ENCODE assay signal across 12 mouse cellular contexts in the genomic region with DNA sequence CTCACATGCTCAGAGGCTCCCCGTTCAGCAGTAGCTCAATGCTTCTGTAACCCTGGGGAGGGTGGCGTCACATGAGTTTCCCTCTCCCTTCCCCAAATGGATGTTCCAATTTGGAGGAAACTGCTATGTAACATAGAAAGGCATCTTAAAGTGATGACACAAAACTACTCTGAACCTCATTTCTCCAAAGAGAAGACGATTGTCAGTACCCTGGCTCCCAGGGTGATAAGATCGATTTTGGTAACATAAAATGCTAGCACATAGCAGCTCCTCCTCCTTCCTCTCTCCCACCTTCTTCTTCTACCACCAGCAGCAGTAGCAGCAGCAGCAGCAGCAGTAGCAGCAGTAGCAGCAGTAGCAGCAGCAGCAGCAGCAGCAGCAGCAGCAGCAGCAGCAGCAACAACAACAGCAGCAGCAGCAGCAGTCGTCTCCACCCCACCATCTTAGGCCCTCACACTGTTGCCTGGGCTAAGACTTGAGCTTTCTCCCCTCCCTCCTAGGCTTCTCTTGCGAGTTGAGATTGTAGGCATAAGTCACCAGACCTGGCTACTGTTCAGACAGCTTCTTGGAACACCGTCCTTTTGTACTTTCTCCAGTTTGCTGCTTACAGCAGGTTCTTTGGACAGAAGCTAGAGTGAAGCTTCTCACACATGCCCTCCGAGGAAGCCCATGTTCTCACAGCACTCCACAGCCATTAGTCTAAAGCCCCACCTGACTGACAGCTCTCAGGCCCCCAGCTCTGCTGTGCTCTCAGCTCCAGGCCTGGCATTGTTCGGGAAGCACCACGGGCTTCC.
A peak's percentile ranks its signal among the peaks of the same experiment; 100 is the strongest.
DNase-seq lines count a peak whose midpoint lies in the region; ATAC-seq and TF ChIP-seq lines count a peak whose summit lies in the region.
"Had no signal": no experiment of that assay in that cellular context is flagged by ENCODE, and none has a peak within 500 bp of the region (broad histone marks: within the 10 kb centered on the region; RNA-seq: fewer than 3 reads in every experiment).

No protein-coding gene starts in this region.

- no peak for TF ChIP-seq CTCF in kidney, adult 2 months (conservative IDR thresholded peaks at IDR 0.05; ENCODE audit: insufficient read depth, insufficient read length, low read depth, low read length)
- no peak for TF ChIP-seq CTCF in spleen, adult 2 months (IDR thresholded peaks at IDR 0.05; ENCODE audit: extremely low read depth, insufficient read depth, insufficient read length, insufficient replicate concordance)
- TF ChIP-seq CTCF in stomach, postnatal 0 days (IDR thresholded peaks at IDR 0.05; ENCODE audit: low read depth), result no peak

- DNase-seq in kidney, adult 2 months, result peak; percentile 46
- no peak for DNase-seq in kidney, adult 11 months
- no peak for DNase-seq in spleen, adult 2 months (ENCODE audit: low read depth in 1 of 2, low spot score in 2 of 2)
- DNase-seq in spleen, postnatal 4 days (ENCODE audit: low spot score in 2 of 2), result no peak
- peak; percentile 52 for DNase-seq in hindbrain, embryonic 14.5 days (ENCODE audit: low spot score)
- peak; percentile 40 for DNase-seq in stomach, postnatal 0 days (ENCODE audit: low spot score)
- DNase-seq in thymus, adult 18-20 months, result no peak
- DNase-seq: right cerebral cortex, adult 18-20 months; thymus, adult 2 months had no signal

- no peak overlapping the region for H3K9ac ChIP-seq in hindbrain, embryonic 14.5 days
- no peak overlapping the region for H3K9ac ChIP-seq in stomach, postnatal 0 days (ENCODE audit: low read length)
- H3K9ac ChIP-seq: hindbrain, embryonic 15.5 days; liver, embryonic 12.5 days; midbrain, embryonic 13.5 days had no signal

- H3K9me3 ChIP-seq in hindbrain, embryonic 14.5 days (ENCODE audit: control insufficient read depth, low read length), result no peaks in the 10 kb centered on the region
- H3K9me3 ChIP-seq in stomach, postnatal 0 days (ENCODE audit: control insufficient read depth, low read length), result no peaks in the 10 kb centered on the region
- H3K9me3 ChIP-seq: hindbrain, embryonic 15.5 days; liver, embryonic 12.5 days; midbrain, embryonic 13.5 days had no signal

- no peak overlapping the region for H3K4me3 ChIP-seq in kidney, adult 2 months (ENCODE audit: insufficient read depth, low read depth, low read length)
- no peak overlapping the region for H3K4me3 ChIP-seq in spleen, adult 2 months (ENCODE audit: extremely low read depth, insufficient read depth, insufficient read length)
- H3K4me3 ChIP-seq in hindbrain, embryonic 14.5 days (replicated peaks; ENCODE audit: low read length), result no peak overlapping the region
- H3K4me3 ChIP-seq in stomach, postnatal 0 days (ENCODE audit: low read depth, low read length), result no peak overlapping the region
- H3K4me3 ChIP-seq: hindbrain, embryonic 15.5 days; liver, embryonic 12.5 days; midbrain, embryonic 13.5 days had no signal

- no peak overlapping the region for H3K27ac ChIP-seq in kidney, adult 2 months (ENCODE audit: insufficient read depth, low read depth, low read length)
- H3K27ac ChIP-seq in spleen, adult 2 months (ENCODE audit: insufficient read depth, low read length), result peak overlapping the region; percentile 18
- H3K27ac ChIP-seq in hindbrain, embryonic 14.5 days, result 0 out of 2 replicates have a peak overlapping the region, but pooled peaks have one; percentile 26
- peak overlapping the region; percentile 53; the same call in 1 of the 2 replicates for H3K27ac ChIP-seq in stomach, postnatal 0 days (replicated peaks)
- H3K27ac ChIP-seq: hindbrain, embryonic 15.5 days; liver, embryonic 12.5 days; midbrain, embryonic 13.5 days had no signal

- 0 out of 2 replicates have a peak, but pooled peaks cover 4% of the 10 kb centered on the region for H3K4me1 ChIP-seq in kidney, adult 2 months (ENCODE audit: control insufficient read depth, insufficient read depth, low read length)
- peaks cover 15% of the 10 kb centered on the region; the same call in 1 of the 2 replicates for H3K4me1 ChIP-seq in spleen, adult 2 months (ENCODE audit: control insufficient read depth, insufficient read depth, insufficient read length)
- peaks cover 20% of the 10 kb centered on the region for H3K4me1 ChIP-seq in hindbrain, embryonic 14.5 days (replicated peaks; ENCODE audit: control insufficient read depth, insufficient read depth, low read length)
- H3K4me1 ChIP-seq in stomach, postnatal 0 days (replicated peaks; ENCODE audit: control insufficient read depth, insufficient read depth), result no peaks in the 10 kb centered on the region

- no peaks in the 10 kb centered on the region for H3K27me3 ChIP-seq in kidney, adult 2 months (replicated peaks; ENCODE audit: control insufficient read depth, insufficient read depth, low read length)
- no peaks in the 10 kb centered on the region for H3K27me3 ChIP-seq in spleen, adult 2 months (ENCODE audit: control insufficient read depth, insufficient read depth, low read length)
- no peaks in the 10 kb centered on the region for H3K27me3 ChIP-seq in hindbrain, embryonic 14.5 days (ENCODE audit: control insufficient read depth, insufficient read depth, low read length)
- H3K27me3 ChIP-seq in stomach, postnatal 0 days (ENCODE audit: control insufficient read depth, insufficient read depth, low read length), result no peaks in the 10 kb centered on the region
- H3K27me3 ChIP-seq: hindbrain, embryonic 15.5 days; midbrain, embryonic 13.5 days had no signal

- H3K4me2 ChIP-seq in hindbrain, embryonic 14.5 days (replicated peaks), result no peak overlapping the region
- H3K4me2 ChIP-seq in stomach, postnatal 0 days (replicated peaks; ENCODE audit: low read depth), result no peak overlapping the region
- H3K4me2 ChIP-seq: hindbrain, embryonic 15.5 days; liver, embryonic 12.5 days; midbrain, embryonic 13.5 days had no signal

- no peaks in the 10 kb centered on the region for H3K36me3 ChIP-seq in kidney, adult 2 months (ENCODE audit: control insufficient read depth, insufficient read depth, low read length)
- H3K36me3 ChIP-seq in spleen, adult 2 months (ENCODE audit: control insufficient read depth, insufficient read depth, low read length), result peaks cover 11% of the 10 kb centered on the region
- no peaks in the 10 kb centered on the region for H3K36me3 ChIP-seq in hindbrain, embryonic 14.5 days (replicated peaks; ENCODE audit: control insufficient read depth, insufficient read depth)
- no peaks in the 10 kb centered on the region for H3K36me3 ChIP-seq in stomach, postnatal 0 days (ENCODE audit: control insufficient read depth, insufficient read depth, low read length)
- H3K36me3 ChIP-seq: hindbrain, embryonic 15.5 days; liver, embryonic 12.5 days; midbrain, embryonic 13.5 days had no signal

- no peak for TF ChIP-seq POLR2A in kidney, adult 2 months (IDR thresholded peaks at IDR 0.05; ENCODE audit: low read depth, low read length)
- TF ChIP-seq POLR2A in spleen, adult 2 months (IDR thresholded peaks at IDR 0.05; ENCODE audit: low read depth, low read length), result no peak

- peak; percentile 17; the same call in 1 of the 2 replicates for ATAC-seq in hindbrain, embryonic 14.5 days (ENCODE audit: low FRiP score)
- no peak for ATAC-seq in stomach, postnatal 0 days (ENCODE audit: low FRiP score, low TSS enrichment)
- ATAC-seq: liver, embryonic 12.5 days; midbrain, embryonic 13.5 days had no signal

- WGBS in kidney, adult 2 months, result 51% methylated on average over 10 of the region's 10 CpGs
- 68% methylated on average over 10 of the region's 10 CpGs for WGBS in spleen, adult 2 months
- 52% methylated on average over 10 of the region's 10 CpGs for WGBS in hindbrain, embryonic 14.5 days
- 44% methylated on average over 10 of the region's 10 CpGs for WGBS in stomach, postnatal 0 days

- no peak for TF ChIP-seq EP300 in stomach, postnatal 0 days (optimal IDR thresholded peaks at IDR 0.05)

Comparison
In these comparisons a context has a peak if more than half of its experiments do, and no peak if none do; other contexts are left out.
1. DNase-seq: peak in kidney, adult 2 months (single experiment), hindbrain, embryonic 14.5 days (single experiment) and stomach, postnatal 0 days (single experiment); none in kidney, adult 11 months (single experiment), spleen, adult 2 months (0 of 2), spleen, postnatal 4 days (0 of 2) and thymus, adult 18-20 months (0 of 2).